Mouse (Mus musculus): ENCODE measurements around the gene Ankrd63.

- TF ChIP-seq FLI1 (IDR thresholded peaks at IDR 0.05; ENCODE audit: low read length) (no peak), GATA1 (IDR thresholded peaks at IDR 0.05; ENCODE audit: borderline replicate concordance, low read length) (no peak)
Observed at GRCm38 (mm10) chr2:118685088-118685487, 18.7 kb downstream of the Ankrd63 start.
